Mouse (Mus musculus) testis, adult 2 months (tissue): Measurements from ENCODE around the gene Ppp2r3d.

Experiments used
- CTCF ChIP-seq: fragments of 200-500 bp; IDR thresholded peaks from 2 replicates; pipeline ENCODE4 v1.5.1; 2012; ENCODE audit warnings: low read depth, mild to moderate bottlenecking, inconsistent platforms, low read length, moderate library complexity; ENCODE audit not compliant: control insufficient read depth, insufficient read depth, insufficient replicate concordance
- POLR2A ChIP-seq: fragments of 200-500 bp; IDR thresholded peaks from 2 replicates; pipeline ENCODE4 v1.6.1; 2012; ENCODE audit warnings: low read depth, mild to moderate bottlenecking, inconsistent platforms, low read length, moderate library complexity; ENCODE audit not compliant: control insufficient read depth

DNA sequence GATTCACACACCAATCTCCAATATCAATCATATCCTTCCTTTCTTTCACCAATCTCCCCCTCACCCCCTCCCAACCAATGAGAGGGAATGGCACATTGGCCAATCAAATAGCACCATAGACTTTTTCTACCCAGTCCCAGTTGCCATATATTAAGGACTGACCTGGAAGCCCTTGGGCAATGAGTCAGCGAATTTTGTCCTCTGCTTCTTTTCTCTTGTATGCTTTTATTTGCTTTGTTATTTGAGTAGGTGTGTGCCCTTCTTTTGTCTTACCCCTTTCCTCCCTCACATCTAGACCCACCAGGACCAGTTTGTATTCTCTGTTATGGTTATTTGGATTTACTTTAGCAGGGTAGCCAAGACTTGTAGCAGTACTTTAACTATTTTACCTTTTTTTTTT, 68.1 kb downstream of the Ppp2r3d start:
- TF ChIP-seq POLR2A (no peak), CTCF (no peak)
